Mouse (Mus musculus): ENCODE data around the gene Iqcb1. TPM values are rescaled to one million over a fixed set of nuclear protein-coding genes. Genes with fewer than 3 reads are reported as not detected.

The Iqcb1 gene
- 28.9 and 34.6 TPM in 2 replicates for polyA plus RNA-seq (2012; rRNA removed)

GRCm38 (mm10) chr16:36828054-36828786 lies at the start of gene Iqcb1:
Gene Iqcb1 (plus strand): TSS chr16:36828385.
- H3K4me3 ChIP-seq (ENCODE audit: insufficient read depth, low read length) = peak within 1 kb of the TSS; percentile 56
- no peak for TF ChIP-seq CTCF (IDR thresholded peaks at IDR 0.05; ENCODE audit: extremely low read depth, insufficient read depth, low read length)
- peak; percentile 70; the same call in 1 of the 2 replicates for TF ChIP-seq POLR2A (IDR thresholded peaks at IDR 0.05; ENCODE audit: extremely low read depth, insufficient read depth, low read length)
- H3K4me1 ChIP-seq (ENCODE audit: control insufficient read depth, insufficient read depth, low read length) = no peaks in the 10 kb centered on the region
- H3K27ac ChIP-seq (ENCODE audit: insufficient read depth, low read length) = no peak within 1 kb of the TSS

DNA sequence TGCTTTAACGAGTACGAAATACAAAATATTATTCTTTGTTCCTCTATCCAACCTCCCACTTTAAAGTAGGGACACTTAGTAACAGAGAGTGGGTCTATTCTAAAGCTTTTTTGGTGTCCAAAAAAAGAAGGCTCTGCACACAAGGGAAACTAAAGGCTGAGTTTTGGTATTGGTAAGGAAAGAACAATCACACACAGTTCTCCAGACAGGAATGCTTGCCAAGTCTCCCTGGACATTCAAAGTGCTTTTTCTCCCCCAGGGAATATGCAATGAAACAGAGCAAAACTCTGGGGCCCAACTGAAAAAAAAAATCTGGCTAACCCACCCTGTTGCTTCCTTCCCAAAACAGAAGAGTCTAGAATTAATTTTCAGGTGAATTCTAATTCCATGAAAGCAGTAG lies 44.0 kb upstream of the Iqcb1 start:
- H3K27ac ChIP-seq (ENCODE audit: insufficient read depth, low read length) = peak overlapping the region; percentile 47; the same call in 1 of the 2 replicates
- H3K4me3 ChIP-seq (ENCODE audit: insufficient read depth, low read length) = peak overlapping the region; percentile 32; the same call in 1 of the 2 replicates
- TF ChIP-seq POLR2A (IDR thresholded peaks at IDR 0.05; ENCODE audit: extremely low read depth, insufficient read depth, low read length) (no peak), CTCF (IDR thresholded peaks at IDR 0.05; ENCODE audit: extremely low read depth, insufficient read depth, low read length) (no peak)
- peaks cover 3% of the 10 kb centered on the region; the same call in 1 of the 2 replicates for H3K4me1 ChIP-seq (ENCODE audit: control insufficient read depth, insufficient read depth, low read length)

- TF ChIP-seq CTCF (IDR thresholded peaks at IDR 0.05; ENCODE audit: extremely low read depth, insufficient read depth, low read length) = no peak
- TF ChIP-seq POLR2A (IDR thresholded peaks at IDR 0.05; ENCODE audit: extremely low read depth, insufficient read depth, low read length) = no peak
- Histone ChIP-seq H3K4me3 (ENCODE audit: insufficient read depth, low read length) (peak within 1 kb of the TSS; percentile 32), H3K4me1 (ENCODE audit: control insufficient read depth, insufficient read depth, low read length) (peaks cover 3% of the 10 kb centered on the region; the same call in 1 of the 2 replicates), H3K27ac (ENCODE audit: insufficient read depth, low read length) (peak within 1 kb of the TSS; percentile 47; the same call in 1 of the 2 replicates)
These were observed 43.4 kb upstream of the Iqcb1 start, which contains the start of gene Slc15a2 for GRCm38 (mm10) chr16:36784594-36785313. Gene Slc15a2 (minus strand): TSS chr16:36784962.

- no peak for TF ChIP-seq POLR2A (IDR thresholded peaks at IDR 0.05; ENCODE audit: extremely low read depth, insufficient read depth, low read length)
- no peak for TF ChIP-seq CTCF (IDR thresholded peaks at IDR 0.05; ENCODE audit: extremely low read depth, insufficient read depth, low read length)
- Histone ChIP-seq H3K4me1 (ENCODE audit: control insufficient read depth, insufficient read depth, low read length) (peaks cover 3% of the 10 kb centered on the region; the same call in 1 of the 2 replicates), H3K27ac (ENCODE audit: insufficient read depth, low read length) (no peak overlapping the region), H3K4me3 (ENCODE audit: insufficient read depth, low read length) (no peak overlapping the region)
These were observed 41.7 kb upstream of the Iqcb1 start for GRCm38 (mm10) chr16:36786466-36786865.

DNA sequence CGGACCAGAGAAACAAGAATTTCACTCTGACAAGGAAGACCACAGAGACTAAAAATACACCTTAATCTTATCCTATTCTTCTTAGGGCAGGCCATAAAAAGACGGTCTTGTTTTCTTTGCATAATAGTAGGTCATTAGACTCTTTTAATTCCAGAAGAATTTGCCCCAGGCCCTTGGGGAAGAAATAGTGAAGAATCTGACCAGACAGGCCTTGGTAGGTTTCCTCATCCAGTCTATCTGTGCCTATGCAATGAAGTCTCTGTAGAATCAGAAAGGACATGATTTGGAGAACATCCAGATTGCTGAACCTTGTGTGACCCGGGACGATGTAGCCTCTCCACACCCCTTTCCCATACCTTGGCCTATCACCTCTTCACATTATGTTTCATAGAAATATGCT lies 38.0 kb upstream of the Iqcb1 start:
- no peak overlapping the region for H3K27ac ChIP-seq (ENCODE audit: insufficient read depth, low read length)
- H3K4me1 ChIP-seq (ENCODE audit: control insufficient read depth, insufficient read depth, low read length) = no peaks in the 10 kb centered on the region; the same call in 1 of the 2 replicates
- TF ChIP-seq POLR2A (IDR thresholded peaks at IDR 0.05; ENCODE audit: extremely low read depth, insufficient read depth, low read length) (no peak), CTCF (IDR thresholded peaks at IDR 0.05; ENCODE audit: extremely low read depth, insufficient read depth, low read length) (no peak)
- H3K4me3 ChIP-seq (ENCODE audit: insufficient read depth, low read length) = no peak overlapping the region

GRCm38 (mm10) chr16:36794976-36795375 lies 33.2 kb upstream of the Iqcb1 start:
- no peaks in the 10 kb centered on the region for H3K4me1 ChIP-seq (ENCODE audit: control insufficient read depth, insufficient read depth, low read length)
- TF ChIP-seq CTCF (IDR thresholded peaks at IDR 0.05; ENCODE audit: extremely low read depth, insufficient read depth, low read length) (no peak), POLR2A (IDR thresholded peaks at IDR 0.05; ENCODE audit: extremely low read depth, insufficient read depth, low read length) (no peak)
- H3K27ac ChIP-seq (ENCODE audit: insufficient read depth, low read length) = no peak overlapping the region
- no peak overlapping the region for H3K4me3 ChIP-seq (ENCODE audit: insufficient read depth, low read length)

DNA sequence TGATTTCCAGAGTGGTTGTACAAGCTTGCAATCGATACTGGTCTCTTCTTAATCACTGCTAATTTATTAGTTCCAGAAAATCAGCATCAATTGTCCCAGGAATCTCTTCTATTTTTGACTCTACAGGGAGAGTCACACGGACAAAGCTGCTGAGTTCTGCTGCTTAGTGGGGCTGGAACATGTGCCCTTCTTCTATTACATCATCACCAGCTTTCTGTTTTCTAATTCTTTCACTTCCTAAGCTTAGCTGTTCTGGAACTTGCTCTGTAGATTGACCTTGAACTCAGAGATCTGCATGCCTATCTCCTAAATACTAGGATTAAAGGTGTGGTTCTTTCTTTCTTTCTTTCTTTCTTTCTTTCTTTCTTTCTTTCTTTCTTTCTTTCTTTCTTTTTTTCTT lies 29.9 kb upstream of the Iqcb1 start:
- Histone ChIP-seq H3K4me3 (ENCODE audit: insufficient read depth, low read length) (no peak overlapping the region), H3K27ac (ENCODE audit: insufficient read depth, low read length) (no peak overlapping the region), H3K4me1 (ENCODE audit: control insufficient read depth, insufficient read depth, low read length) (no peaks in the 10 kb centered on the region)
- TF ChIP-seq CTCF (IDR thresholded peaks at IDR 0.05; ENCODE audit: extremely low read depth, insufficient read depth, low read length) = no peak
- TF ChIP-seq POLR2A (IDR thresholded peaks at IDR 0.05; ENCODE audit: extremely low read depth, insufficient read depth, low read length) = no peak

DNA sequence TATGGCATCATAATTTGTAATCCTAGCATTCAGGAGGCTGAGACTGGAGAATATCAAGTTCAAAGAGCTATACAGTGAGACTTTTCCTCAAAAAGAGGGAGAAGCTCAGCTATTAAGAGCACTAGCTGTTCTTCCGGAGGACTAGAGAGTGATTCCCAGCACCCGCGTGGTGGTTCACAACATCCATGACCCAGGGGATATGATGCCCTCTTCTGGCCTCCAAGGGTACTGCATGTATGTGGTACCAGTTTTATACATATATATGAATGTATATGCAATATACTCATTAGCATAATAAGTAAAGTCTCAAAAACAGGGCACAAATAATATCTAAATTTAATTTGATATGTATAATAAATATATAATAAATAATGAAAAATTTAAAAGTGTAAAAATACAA lies 25.8 kb upstream of the Iqcb1 start:
- Histone ChIP-seq H3K4me1 (ENCODE audit: control insufficient read depth, insufficient read depth, low read length) (no peaks in the 10 kb centered on the region), H3K27ac (ENCODE audit: insufficient read depth, low read length) (no peak overlapping the region), H3K4me3 (ENCODE audit: insufficient read depth, low read length) (no peak overlapping the region)
- no peak for TF ChIP-seq CTCF (IDR thresholded peaks at IDR 0.05; ENCODE audit: extremely low read depth, insufficient read depth, low read length)
- no peak for TF ChIP-seq POLR2A (IDR thresholded peaks at IDR 0.05; ENCODE audit: extremely low read depth, insufficient read depth, low read length)

DNA sequence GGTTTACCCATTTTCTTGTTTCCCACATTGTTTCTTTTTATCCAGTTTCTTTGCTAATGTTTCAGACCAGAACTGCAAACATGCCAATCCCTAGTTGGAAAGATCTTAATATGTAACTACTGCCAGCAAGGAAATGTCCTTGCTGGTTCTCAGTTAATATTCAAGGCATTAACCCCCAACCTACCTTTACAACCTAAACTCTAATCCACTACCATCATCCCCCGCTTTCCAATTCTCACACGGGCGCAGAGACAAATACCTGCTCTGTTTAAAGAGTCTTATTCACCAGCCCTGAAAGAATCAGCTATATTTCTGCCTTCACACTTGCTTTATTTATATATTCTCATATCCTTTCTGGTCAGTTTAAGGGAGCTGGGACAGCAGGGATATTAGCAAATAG lies 19.6 kb upstream of the Iqcb1 start:
- TF ChIP-seq POLR2A (IDR thresholded peaks at IDR 0.05; ENCODE audit: extremely low read depth, insufficient read depth, low read length) (no peak), CTCF (IDR thresholded peaks at IDR 0.05; ENCODE audit: extremely low read depth, insufficient read depth, low read length) (no peak)
- no peaks in the 10 kb centered on the region for H3K4me1 ChIP-seq (ENCODE audit: control insufficient read depth, insufficient read depth, low read length)
- no peak overlapping the region for H3K27ac ChIP-seq (ENCODE audit: insufficient read depth, low read length)
- H3K4me3 ChIP-seq (ENCODE audit: insufficient read depth, low read length) = no peak overlapping the region
